Mouse (Mus musculus): Measurements from ENCODE around the gene Sec14l4. TPM values are rescaled to one million over a fixed set of nuclear protein-coding genes. Genes with fewer than 3 reads are reported as not detected.

The Sec14l4 gene
- polyA plus RNA-seq, 1 experiment from 2014 or later = not detected

DNA sequence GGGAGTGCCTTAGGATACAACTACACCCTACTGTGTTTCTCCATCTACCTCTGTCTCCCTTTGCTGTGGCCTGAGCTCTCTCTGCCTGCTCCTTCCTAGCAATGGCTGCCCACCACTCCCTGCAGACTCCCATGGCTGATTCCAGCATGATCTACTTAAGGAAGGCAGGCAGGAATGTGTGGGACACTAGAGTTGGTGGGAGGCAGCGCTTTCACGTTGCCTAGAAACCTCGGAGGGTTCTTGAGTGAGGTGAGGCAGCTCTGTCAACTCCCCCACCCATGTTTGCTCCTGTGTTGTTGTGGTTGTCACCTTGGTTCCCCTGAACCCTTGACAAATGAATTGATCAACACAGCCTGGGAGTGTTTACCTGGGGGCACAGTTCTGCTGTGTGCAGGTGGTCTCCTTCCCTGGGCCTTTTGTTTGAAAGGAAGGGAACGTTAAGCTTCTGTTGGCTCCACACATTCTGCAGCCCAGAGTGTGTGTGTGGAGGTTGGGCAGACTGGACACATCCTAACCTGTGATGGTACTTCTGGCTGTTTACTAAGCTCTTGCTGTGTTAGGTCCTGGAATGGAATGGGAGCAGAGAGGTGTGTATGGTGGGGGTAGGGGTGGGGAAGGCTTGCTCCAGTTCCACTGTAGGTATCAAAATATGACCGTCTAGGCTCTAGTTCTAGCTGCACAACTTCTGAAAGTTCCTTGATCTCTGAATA is 29.8 kb downstream of the Sec14l4 start:
- no peaks in the 10 kb centered on the region for H3K27me3 ChIP-seq (replicated peaks; ENCODE audit: control insufficient read depth, insufficient read depth, low read length)

DNA sequence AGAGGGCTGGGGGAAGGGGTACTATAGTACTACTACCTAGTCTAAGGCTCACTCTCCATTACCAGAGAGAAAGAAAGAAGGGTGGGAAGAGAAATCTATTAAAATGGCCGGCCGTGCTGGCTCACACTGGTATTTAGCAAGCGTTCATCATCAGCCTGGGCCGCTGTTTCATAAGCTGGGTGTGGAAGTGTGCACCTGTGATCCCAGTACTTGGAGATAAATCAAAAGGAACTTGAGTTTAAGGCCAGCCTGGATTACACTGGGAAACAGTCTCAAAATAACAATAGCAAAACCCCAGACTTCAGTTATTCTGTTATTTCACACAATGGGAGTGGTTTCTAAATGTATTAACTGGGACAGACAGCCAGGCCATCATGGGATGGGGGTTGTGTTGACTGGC is 31.3 kb downstream of the Sec14l4 start:
- Histone ChIP-seq H3K9me3 (ENCODE audit: control insufficient read depth, low read length) (no peaks in the 10 kb centered on the region), H3K4me2 (ENCODE audit: low read length) (no peak overlapping the region), H3K4me3 (replicated peaks; ENCODE audit: low read length) (no peak overlapping the region), H3K9ac (replicated peaks; ENCODE audit: low read depth, low read length) (no peak overlapping the region), H3K27ac (ENCODE audit: low read length) (no peak overlapping the region), H3K27me3 (replicated peaks; ENCODE audit: control insufficient read depth, insufficient read depth, low read length) (no peaks in the 10 kb centered on the region), H3K36me3 (ENCODE audit: control insufficient read depth, insufficient read depth) (no peaks in the 10 kb centered on the region), H3K4me1 (replicated peaks; ENCODE audit: control insufficient read depth, insufficient read depth, low read length) (no peaks in the 10 kb centered on the region)
- no peak for ATAC-seq
- 92% methylated on average over 4 of the region's 4 CpGs for WGBS

More for the DNA sequence above, 29.8 kb downstream of the Sec14l4 start:
- no peaks in the 10 kb centered on the region for H3K36me3 ChIP-seq (ENCODE audit: control insufficient read depth, insufficient read depth)
- 79% methylated on average over 5 of the region's 5 CpGs for WGBS
- no peak overlapping the region for H3K27ac ChIP-seq (ENCODE audit: low read length)
- no peak for ATAC-seq
- H3K4me3 ChIP-seq (replicated peaks; ENCODE audit: low read length) = no peak overlapping the region
- no peaks in the 10 kb centered on the region for H3K4me1 ChIP-seq (replicated peaks; ENCODE audit: control insufficient read depth, insufficient read depth, low read length)
- H3K9me3 ChIP-seq (ENCODE audit: control insufficient read depth, low read length) = no peaks in the 10 kb centered on the region
- no peak overlapping the region for H3K4me2 ChIP-seq (ENCODE audit: low read length)
- no peak overlapping the region for H3K9ac ChIP-seq (replicated peaks; ENCODE audit: low read depth, low read length)

DNA sequence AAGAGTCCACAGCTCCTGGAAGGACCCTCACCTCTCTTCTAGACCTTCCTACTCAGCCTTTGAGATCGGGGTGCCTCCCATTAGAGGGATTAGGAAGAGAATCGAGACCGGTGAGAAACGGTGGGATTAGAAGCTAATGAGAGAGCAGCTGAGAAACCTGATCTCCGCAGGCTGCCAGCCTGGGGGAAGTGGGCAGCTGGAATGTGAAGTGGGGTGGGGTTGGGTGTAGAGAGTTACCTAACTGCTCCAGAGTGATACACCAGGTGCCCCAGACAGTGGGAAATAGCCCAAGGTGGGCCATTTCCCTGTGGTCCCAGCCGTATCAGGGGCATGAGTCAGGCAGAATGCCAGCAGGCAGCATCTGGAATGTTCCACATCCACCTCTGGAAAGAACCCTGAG is 31.7 kb downstream of the Sec14l4 start:
- H3K36me3 ChIP-seq (ENCODE audit: control insufficient read depth, insufficient read depth) = no peaks in the 10 kb centered on the region
- ATAC-seq = no peak
- 27% methylated on average over 6 of the region's 6 CpGs for WGBS

DNA sequence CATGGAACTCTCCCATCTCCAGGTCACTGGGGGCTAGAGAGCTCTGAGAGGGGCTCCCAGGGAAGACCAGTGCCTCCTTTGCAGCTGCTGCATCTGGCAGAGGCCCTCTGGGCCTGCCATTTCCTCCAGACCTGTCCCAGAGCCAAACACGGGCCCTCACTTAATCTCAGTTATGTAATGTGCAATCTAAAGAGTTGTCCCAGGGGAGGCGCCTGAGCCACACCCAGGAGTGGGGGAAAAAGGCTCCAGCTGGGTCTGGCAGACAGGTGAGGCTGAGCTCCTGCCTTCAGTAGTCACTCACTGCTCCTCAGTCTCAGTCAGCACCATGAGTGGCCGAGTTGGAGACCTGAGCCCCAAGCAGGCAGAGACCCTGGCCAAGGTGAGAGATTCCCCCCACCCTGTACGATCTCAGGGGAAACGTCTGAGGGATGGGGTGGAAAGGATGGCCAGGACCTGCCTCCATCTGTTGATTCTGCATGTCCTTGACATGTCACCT is 33.4 kb downstream of the Sec14l4 start, which contains the start of gene Sec14l3:
Gene Sec14l3 (plus strand): TSS at position 215 of the 496 bp plus-strand sequence.
- no peak within 1 kb of the TSS for H3K27ac ChIP-seq (ENCODE audit: low read length)
- H3K27me3 ChIP-seq (replicated peaks; ENCODE audit: control insufficient read depth, insufficient read depth, low read length) = no peaks in the 10 kb centered on the region
- no peak within 1 kb of the TSS for H3K4me2 ChIP-seq (ENCODE audit: low read length)
- H3K36me3 ChIP-seq (ENCODE audit: control insufficient read depth, insufficient read depth) = no peaks in the 10 kb centered on the region
- H3K4me1 ChIP-seq (replicated peaks; ENCODE audit: control insufficient read depth, insufficient read depth, low read length) = 0 out of 2 replicates have a peak, but pooled peaks cover 3% of the 10 kb centered on the region
- no peak within 1 kb of the TSS for H3K4me3 ChIP-seq (replicated peaks; ENCODE audit: low read length)
- H3K9me3 ChIP-seq (ENCODE audit: control insufficient read depth, low read length) = no peaks in the 10 kb centered on the region
- no peak for ATAC-seq
- H3K9ac ChIP-seq (replicated peaks; ENCODE audit: low read depth, low read length) = no peak within 1 kb of the TSS
- WGBS = 74% methylated on average over 5 of the region's 5 CpGs

More for the DNA sequence above, 31.7 kb downstream of the Sec14l4 start:
- H3K4me1 ChIP-seq (replicated peaks; ENCODE audit: control insufficient read depth, insufficient read depth, low read length) = no peaks in the 10 kb centered on the region
- no peak overlapping the region for H3K27ac ChIP-seq (ENCODE audit: low read length)
- H3K27me3 ChIP-seq (replicated peaks; ENCODE audit: control insufficient read depth, insufficient read depth, low read length) = no peaks in the 10 kb centered on the region
- H3K9me3 ChIP-seq (ENCODE audit: control insufficient read depth, low read length) = no peaks in the 10 kb centered on the region
- H3K9ac ChIP-seq (replicated peaks; ENCODE audit: low read depth, low read length) = no peak overlapping the region
- H3K4me3 ChIP-seq (replicated peaks; ENCODE audit: low read length) = no peak overlapping the region
- H3K4me2 ChIP-seq (ENCODE audit: low read length) = no peak overlapping the region

DNA sequence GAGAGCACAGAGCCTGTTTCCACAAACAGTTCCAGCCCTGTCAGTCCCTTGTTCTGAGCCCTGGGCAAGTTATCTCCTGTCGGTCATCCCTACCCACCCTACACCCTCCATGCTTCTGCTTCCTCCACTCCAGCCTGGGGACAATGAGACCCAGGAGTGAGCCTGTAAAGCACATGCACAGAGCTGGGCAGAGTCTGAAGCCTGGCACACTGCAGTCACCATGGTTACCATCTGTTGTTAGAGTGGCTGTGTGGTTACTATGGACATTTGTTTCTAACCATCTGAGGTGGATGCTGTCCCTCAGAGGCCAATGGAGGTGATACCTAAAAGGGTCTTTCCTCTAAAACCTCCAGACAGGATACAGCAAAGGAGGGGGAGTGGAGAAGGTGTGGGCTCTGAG is 38.4 kb downstream of the Sec14l4 start:
- Histone ChIP-seq H3K4me2 (ENCODE audit: low read length) (no peak overlapping the region), H3K27ac (ENCODE audit: low read length) (no peak overlapping the region), H3K4me3 (replicated peaks; ENCODE audit: low read length) (no peak overlapping the region)

DNA sequence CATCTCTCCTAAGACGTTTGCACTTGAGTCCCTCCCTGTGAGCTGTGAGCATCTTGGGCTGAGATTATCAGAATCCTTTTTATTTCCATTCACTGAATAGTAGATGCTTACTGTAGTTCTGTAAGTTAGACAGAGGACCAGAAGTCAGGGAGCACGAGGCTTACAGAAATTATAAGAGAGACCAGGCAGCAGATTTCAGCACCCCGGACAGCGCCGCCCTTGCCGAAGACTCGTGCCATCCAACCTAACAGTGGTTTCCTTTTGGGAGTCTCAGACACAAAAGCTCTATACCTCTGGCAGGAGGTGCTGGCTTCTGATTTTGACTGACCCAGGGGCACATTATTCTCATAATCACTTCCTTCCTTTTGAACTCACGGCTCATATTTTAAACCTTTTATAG is 45.4 kb downstream of the Sec14l4 start:
- no peak overlapping the region for H3K9ac ChIP-seq (replicated peaks; ENCODE audit: low read depth, low read length)
- ATAC-seq = no peak
- no peaks in the 10 kb centered on the region for H3K36me3 ChIP-seq (ENCODE audit: control insufficient read depth, insufficient read depth)
- H3K9me3 ChIP-seq (ENCODE audit: control insufficient read depth, low read length) = no peaks in the 10 kb centered on the region
- WGBS = 14% methylated on average over 8 of the region's 8 CpGs
- H3K4me1 ChIP-seq (replicated peaks; ENCODE audit: control insufficient read depth, insufficient read depth, low read length) = no peaks in the 10 kb centered on the region
- H3K4me2 ChIP-seq (ENCODE audit: low read length) = no peak overlapping the region
- no peak overlapping the region for H3K27ac ChIP-seq (ENCODE audit: low read length)
- no peak overlapping the region for H3K4me3 ChIP-seq (replicated peaks; ENCODE audit: low read length)
- no peaks in the 10 kb centered on the region for H3K27me3 ChIP-seq (replicated peaks; ENCODE audit: control insufficient read depth, insufficient read depth, low read length)

More for the DNA sequence above, 38.4 kb downstream of the Sec14l4 start:
- Histone ChIP-seq H3K27me3 (replicated peaks; ENCODE audit: control insufficient read depth, insufficient read depth, low read length) (no peaks in the 10 kb centered on the region), H3K9ac (replicated peaks; ENCODE audit: low read depth, low read length) (no peak overlapping the region), H3K9me3 (ENCODE audit: control insufficient read depth, low read length) (no peaks in the 10 kb centered on the region), H3K36me3 (ENCODE audit: control insufficient read depth, insufficient read depth) (no peaks in the 10 kb centered on the region), H3K4me1 (replicated peaks; ENCODE audit: control insufficient read depth, insufficient read depth, low read length) (0 out of 2 replicates have a peak, but pooled peaks cover 4% of the 10 kb centered on the region)
- peak; percentile 84 for ATAC-seq
- WGBS = 71% methylated on average over 1 of the region's 1 CpGs

DNA sequence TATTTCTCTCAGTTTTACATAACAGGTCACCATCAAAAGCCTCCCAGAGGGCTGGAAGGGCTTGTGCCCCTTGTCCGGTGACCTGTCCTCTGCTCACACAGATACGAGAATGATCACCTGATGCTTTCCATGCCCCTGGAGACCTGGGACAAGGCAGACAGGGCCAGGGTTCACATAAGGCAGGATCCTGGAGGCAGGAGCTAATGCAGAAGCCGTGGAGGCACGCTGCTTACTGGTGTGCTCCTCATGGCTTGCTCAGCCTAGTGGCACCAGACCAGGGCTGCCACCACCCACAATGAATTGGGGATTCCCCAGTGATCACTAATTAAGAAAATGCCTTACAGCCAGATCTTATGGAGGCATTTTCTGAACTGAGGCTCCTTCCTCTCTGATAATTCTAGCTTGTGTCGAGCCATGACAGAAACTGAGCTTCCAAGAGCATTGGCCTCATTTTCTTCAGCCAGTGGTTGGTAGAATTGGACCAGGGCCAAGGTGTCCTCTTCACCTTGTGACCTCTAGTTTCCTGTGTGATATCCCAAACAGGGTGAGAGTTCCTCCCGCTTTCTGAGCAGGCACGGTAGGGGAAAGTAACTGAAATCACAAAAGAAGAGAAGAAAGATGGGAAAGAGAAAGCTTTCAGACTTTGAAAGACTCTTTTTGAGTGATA is 47.1 kb downstream of the Sec14l4 start:
- H3K4me3 ChIP-seq (replicated peaks; ENCODE audit: low read length) = no peak overlapping the region
- no peaks in the 10 kb centered on the region for H3K4me1 ChIP-seq (replicated peaks; ENCODE audit: control insufficient read depth, insufficient read depth, low read length)
- no peak overlapping the region for H3K9ac ChIP-seq (replicated peaks; ENCODE audit: low read depth, low read length)
- no peaks in the 10 kb centered on the region for H3K9me3 ChIP-seq (ENCODE audit: control insufficient read depth, low read length)
- H3K4me2 ChIP-seq (ENCODE audit: low read length) = no peak overlapping the region
- no peak for ATAC-seq
- 84% methylated on average over 7 of the region's 7 CpGs for WGBS
- H3K36me3 ChIP-seq (ENCODE audit: control insufficient read depth, insufficient read depth) = no peaks in the 10 kb centered on the region
- no peak overlapping the region for H3K27ac ChIP-seq (ENCODE audit: low read length)
- H3K27me3 ChIP-seq (replicated peaks; ENCODE audit: control insufficient read depth, insufficient read depth, low read length) = no peaks in the 10 kb centered on the region

DNA sequence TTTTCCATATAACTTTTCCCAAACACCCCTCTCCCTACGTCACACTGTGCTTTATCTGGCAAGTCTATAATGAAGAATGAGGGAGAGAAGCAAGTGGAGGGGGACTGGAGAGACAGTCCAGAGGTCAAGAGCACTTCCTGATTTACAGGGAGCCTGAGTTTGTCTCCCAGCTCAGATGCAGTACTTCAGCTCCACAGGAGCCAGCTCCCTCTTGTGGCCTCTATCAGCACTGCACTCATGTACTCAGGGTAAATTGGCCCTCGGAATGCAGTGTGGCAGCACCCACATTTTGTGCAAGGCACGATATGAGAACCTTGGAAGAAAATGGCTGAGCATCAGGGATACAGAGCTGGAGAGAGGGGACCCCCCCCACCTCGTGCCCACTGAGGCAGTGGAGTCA is 49.0 kb downstream of the Sec14l4 start:
- Histone ChIP-seq H3K4me3 (replicated peaks; ENCODE audit: low read length) (no peak overlapping the region), H3K27me3 (replicated peaks; ENCODE audit: control insufficient read depth, insufficient read depth, low read length) (no peaks in the 10 kb centered on the region), H3K9ac (replicated peaks; ENCODE audit: low read depth, low read length) (no peak overlapping the region), H3K4me1 (replicated peaks; ENCODE audit: control insufficient read depth, insufficient read depth, low read length) (no peaks in the 10 kb centered on the region), H3K9me3 (ENCODE audit: control insufficient read depth, low read length) (no peaks in the 10 kb centered on the region), H3K36me3 (ENCODE audit: control insufficient read depth, insufficient read depth) (no peaks in the 10 kb centered on the region), H3K27ac (ENCODE audit: low read length) (no peak overlapping the region), H3K4me2 (ENCODE audit: low read length) (no peak overlapping the region)
- ATAC-seq = no peak
- WGBS = 13% methylated on average over 4 of the region's 4 CpGs

DNA sequence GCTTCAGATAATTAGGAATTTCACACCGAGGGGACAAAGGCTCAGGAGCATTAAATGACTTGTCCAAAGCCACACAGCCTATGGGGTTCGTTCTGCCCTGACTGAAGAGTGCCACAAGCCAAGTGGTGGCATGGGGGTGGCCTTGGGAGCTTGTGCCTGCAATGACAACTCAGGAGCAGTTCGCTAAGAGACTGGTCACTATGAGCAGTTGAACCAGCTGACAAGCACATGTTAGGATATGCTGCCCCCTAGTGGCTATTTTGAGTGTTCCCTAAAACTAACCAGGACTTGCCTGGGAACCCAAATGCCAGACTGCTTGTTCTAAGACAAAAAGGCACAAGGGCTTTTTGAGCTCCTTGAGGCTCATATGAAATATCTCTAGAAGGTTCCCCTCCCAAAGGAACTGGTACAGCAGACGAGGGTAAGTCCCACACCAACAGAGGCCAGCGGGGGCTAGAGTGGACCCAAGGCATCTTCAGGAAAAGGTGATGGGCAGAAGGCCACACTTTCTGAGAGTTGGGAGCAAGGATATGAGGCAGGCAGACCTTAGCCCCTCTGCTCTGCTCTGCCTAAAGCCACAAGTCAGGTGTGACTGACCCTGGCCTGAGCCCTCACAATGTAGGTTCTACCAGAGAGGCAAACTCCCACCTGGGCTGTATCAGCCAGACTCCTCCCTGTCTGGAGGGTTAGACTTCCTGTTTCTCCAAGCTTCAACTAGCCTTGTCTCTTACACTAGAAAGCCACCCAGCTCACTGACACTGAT is 52.2 kb downstream of the Sec14l4 start:
- Histone ChIP-seq H3K4me1 (replicated peaks; ENCODE audit: control insufficient read depth, insufficient read depth, low read length) (no peaks in the 10 kb centered on the region), H3K27me3 (replicated peaks; ENCODE audit: control insufficient read depth, insufficient read depth, low read length) (no peaks in the 10 kb centered on the region), H3K36me3 (ENCODE audit: control insufficient read depth, insufficient read depth) (no peaks in the 10 kb centered on the region), H3K9ac (replicated peaks; ENCODE audit: low read depth, low read length) (no peak overlapping the region), H3K9me3 (ENCODE audit: control insufficient read depth, low read length) (no peaks in the 10 kb centered on the region), H3K4me2 (ENCODE audit: low read length) (no peak overlapping the region), H3K4me3 (replicated peaks; ENCODE audit: low read length) (no peak overlapping the region), H3K27ac (ENCODE audit: low read length) (no peak overlapping the region)
- 28% methylated on average over 5 of the region's 5 CpGs for WGBS
- peak; percentile 45; the same call in 1 of the 2 replicates for ATAC-seq
